Mouse (Mus musculus) liver, embryonic 12.5 days (tissue): ENCODE results near the gene Sp1. TPM values are rescaled to one million over a fixed set of nuclear protein-coding genes. Genes with fewer than 3 reads are reported as not detected.
A peak's percentile ranks its signal among the peaks of the same experiment; 100 is the strongest.

Experiments
- ATAC-seq: fragments of 200-750 bp; cut with Nextera tagmentation; 2 replicates; pipeline ENCODE4 v1.8.0; 2017; ENCODE audit warnings: moderate number of reproducible peaks, mild to moderate bottlenecking, moderate library complexity
- H3K27ac ChIP-seq: fragments of 300-500 bp; sonication (generic); 2 replicates; pipeline ENCODE4 v1.5.1; 2016; ENCODE audit warnings: mild to moderate bottlenecking
- H3K27me3 ChIP-seq: fragments of 300-500 bp; sonication (generic); replicated peaks from 2 replicates; pipeline ENCODE4 v1.6.1; 2016; ENCODE audit warnings: mild to moderate bottlenecking, moderate library complexity
- H3K36me3 ChIP-seq: fragments of 300-500 bp; sonication (generic); 2 replicates; pipeline ENCODE4 v1.6.1; 2016; ENCODE audit warnings: mild to moderate bottlenecking, moderate library complexity
- H3K4me1 ChIP-seq: fragments of 300-500 bp; sonication (generic); 2 replicates; pipeline ENCODE4 v1.6.1; 2016
- H3K4me2 ChIP-seq: fragments of 300-500 bp; sonication (generic); 2 replicates; pipeline ENCODE4 v1.6.1; 2016; ENCODE audit warnings: mild to moderate bottlenecking, moderate library complexity
- H3K4me3 ChIP-seq: fragments of 300-500 bp; sonication (generic); 2 replicates; pipeline ENCODE4 v1.5.1; 2016; ENCODE audit warnings: mild to moderate bottlenecking, moderate library complexity
- H3K9ac ChIP-seq: fragments of 300-500 bp; sonication (generic); 2 replicates; pipeline ENCODE4 v1.6.1; 2016; ENCODE audit warnings: mild to moderate bottlenecking, moderate library complexity
- H3K9me3 ChIP-seq: fragments of 300-500 bp; sonication (generic); replicated peaks from 2 replicates; pipeline ENCODE4 v1.6.1; 2016; ENCODE audit warnings: mild to moderate bottlenecking, moderate library complexity
- WGBS: fragments of 180-500 bp; shearing (Covaris S2); methylation state at CpG from one replicate; pipeline ENCODE4 v1.1.7; 2016; ENCODE audit not compliant: insufficient replicate concordance; 5-methylcytosine and 5-hydroxymethylcytosine counted together
- polyA plus RNA-seq: library from polyadenylated mRNA; unstranded; fragments of >200 nt; fragmentation: Nextera tagmentation; extraction: Ambion mirVana; gene quantifications from 2 replicates; pipeline ENCODE4 v1.2.1, GENCODE M21; 2016

Sp1 gene
- polyA plus RNA-seq, 1 experiment from 2014 or later = 5.1 TPM

DNA sequence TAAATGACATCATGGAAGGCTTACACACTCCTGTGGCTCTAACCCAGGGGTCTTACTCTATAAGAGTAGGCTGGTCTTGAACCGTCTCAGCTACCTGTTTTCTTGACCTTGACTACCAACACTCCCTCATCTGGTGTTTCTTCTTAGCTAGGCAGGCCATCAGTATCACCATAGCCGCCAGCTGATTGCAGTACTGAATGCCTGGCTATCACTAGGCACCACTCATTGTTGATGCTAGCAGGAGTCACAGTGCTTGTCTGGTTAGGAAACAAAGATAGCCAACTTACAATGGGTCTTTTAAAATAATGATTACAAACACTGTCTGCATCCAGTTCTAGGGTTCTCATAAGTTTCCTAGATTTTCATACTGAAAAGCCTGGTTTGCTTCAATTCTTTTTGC, 4.7 kb upstream of the Sp1 start:
- Histone ChIP-seq H3K27ac (peak overlapping the region; percentile 89), H3K36me3 (no peaks in the 10 kb centered on the region), H3K27me3 (no peaks in the 10 kb centered on the region), H3K4me3 (no peak overlapping the region), H3K9me3 (no peaks in the 10 kb centered on the region), H3K9ac (no peak overlapping the region), H3K4me2 (no peak overlapping the region), H3K4me1 (peaks cover 55% of the 10 kb centered on the region)
- 32% methylated on average over 2 of the region's 2 CpGs for WGBS
- ATAC-seq = no peak

- Histone ChIP-seq H3K27ac (0 out of 2 replicates have a peak overlapping the region, but pooled peaks have one; percentile 89), H3K4me2 (no peak overlapping the region), H3K4me1 (peaks cover 56% of the 10 kb centered on the region), H3K4me3 (no peak overlapping the region), H3K36me3 (peaks cover 3% of the 10 kb centered on the region; the same call in 1 of the 2 replicates), H3K9ac (no peak overlapping the region), H3K9me3 (no peaks in the 10 kb centered on the region), H3K27me3 (no peaks in the 10 kb centered on the region)
- no peak for ATAC-seq
- WGBS = 98% methylated on average over 3 of the region's 3 CpGs
These were observed 3.7 kb upstream of the Sp1 start for GRCm38 (mm10) chr15:102402210-102402609.

DNA sequence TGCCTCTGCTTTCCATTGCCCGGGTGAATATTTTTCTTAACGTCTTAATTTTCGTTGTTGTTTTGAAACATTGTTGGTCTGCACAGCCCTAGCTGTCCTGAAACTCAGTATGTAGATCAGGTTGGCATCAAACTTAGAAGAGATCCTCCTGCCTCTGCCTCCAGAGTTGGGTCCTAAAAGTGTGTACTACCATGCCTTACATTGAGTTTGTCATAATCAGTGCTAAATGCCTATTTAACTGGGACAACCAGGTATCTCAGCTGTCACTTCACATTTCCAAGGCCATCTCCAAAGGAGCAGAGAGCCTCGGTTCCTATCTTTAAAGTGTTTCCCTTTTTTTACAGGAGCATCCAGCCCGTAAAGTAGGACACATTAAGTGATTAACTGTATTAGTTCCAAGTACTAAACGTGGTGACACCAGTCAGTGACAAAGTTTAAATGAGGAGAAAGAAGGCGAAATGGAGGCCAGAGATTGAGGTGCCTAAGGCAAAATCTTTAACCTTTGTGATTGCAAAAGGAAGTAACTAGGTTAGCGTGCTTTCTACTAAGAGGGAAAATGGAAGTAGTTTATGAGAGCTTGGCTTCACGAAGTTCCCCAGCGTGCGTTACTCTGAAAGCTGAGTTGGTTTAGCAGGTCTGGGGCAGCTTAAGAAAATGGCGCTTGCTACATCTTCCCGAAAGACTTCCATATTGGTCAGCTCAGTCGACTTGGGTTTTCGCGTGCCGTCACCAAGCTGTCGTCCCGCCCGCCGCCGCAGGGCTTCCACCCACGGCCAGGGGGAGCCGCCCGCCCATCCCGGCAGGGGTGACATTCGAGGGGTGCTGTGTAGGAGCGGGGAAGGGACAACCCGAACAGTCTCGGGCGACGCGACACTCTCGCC, 1.1 kb upstream of the Sp1 start:
- 14% methylated on average over 34 of the region's 34 CpGs for WGBS
- H3K4me1 ChIP-seq = peaks cover 71% of the 10 kb centered on the region
- no peaks in the 10 kb centered on the region for H3K27me3 ChIP-seq
- peak overlapping the region; percentile 98 for H3K27ac ChIP-seq
- peak overlapping the region; percentile 79 for H3K9ac ChIP-seq
- H3K4me2 ChIP-seq = peak overlapping the region; percentile 81
- H3K9me3 ChIP-seq = no peaks in the 10 kb centered on the region
- H3K36me3 ChIP-seq = peaks cover 27% of the 10 kb centered on the region
- H3K4me3 ChIP-seq = peak overlapping the region; percentile 91
- ATAC-seq = peak; percentile 27

DNA sequence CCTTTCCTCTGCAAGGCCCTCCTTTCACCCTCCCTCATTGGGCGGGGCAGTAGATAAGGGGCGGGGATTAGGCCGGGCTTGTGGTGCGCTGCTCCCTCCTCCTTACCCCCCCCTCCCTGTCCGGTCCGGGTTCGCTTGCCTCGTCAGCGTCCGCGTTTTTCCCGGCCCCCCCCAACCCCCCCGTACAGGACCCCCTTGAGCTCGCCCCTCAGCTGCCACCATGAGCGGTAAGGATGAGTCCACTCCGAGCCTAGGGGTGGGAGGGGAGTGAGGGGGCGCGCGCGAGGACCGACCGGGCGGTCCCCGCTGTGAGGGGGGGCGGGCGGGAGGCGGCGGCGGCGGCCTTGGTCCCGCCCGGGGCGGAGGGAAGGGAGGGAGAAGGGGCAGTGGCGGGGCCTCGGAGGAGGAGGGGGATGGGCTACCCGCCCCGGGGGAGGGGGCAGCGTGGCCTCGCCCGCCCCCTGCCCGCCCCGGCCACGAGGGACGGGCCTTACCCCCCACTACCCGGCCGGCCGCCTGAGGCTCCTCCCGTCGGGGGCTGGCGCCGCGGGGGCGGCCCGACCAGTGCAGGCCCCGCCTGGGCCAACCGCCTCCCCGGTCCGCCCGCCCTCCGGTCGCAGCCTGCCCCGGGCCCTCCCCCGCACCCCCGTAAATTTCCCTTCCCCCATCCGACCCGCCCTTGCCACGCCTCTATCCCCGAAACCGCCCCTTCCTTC, 411 bp downstream of the Sp1 start:
- Histone ChIP-seq H3K9me3 (no peaks in the 10 kb centered on the region), H3K9ac (peak overlapping the region; percentile 95), H3K27ac (peak overlapping the region; percentile 98), H3K4me1 (peaks cover 71% of the 10 kb centered on the region), H3K36me3 (peaks cover 41% of the 10 kb centered on the region), H3K4me3 (peak overlapping the region; percentile 91), H3K4me2 (peak overlapping the region; percentile 72), H3K27me3 (no peaks in the 10 kb centered on the region)
- WGBS = under 1% methylated on average over 48 of the region's 69 CpGs
- ATAC-seq = peak; percentile 28

DNA sequence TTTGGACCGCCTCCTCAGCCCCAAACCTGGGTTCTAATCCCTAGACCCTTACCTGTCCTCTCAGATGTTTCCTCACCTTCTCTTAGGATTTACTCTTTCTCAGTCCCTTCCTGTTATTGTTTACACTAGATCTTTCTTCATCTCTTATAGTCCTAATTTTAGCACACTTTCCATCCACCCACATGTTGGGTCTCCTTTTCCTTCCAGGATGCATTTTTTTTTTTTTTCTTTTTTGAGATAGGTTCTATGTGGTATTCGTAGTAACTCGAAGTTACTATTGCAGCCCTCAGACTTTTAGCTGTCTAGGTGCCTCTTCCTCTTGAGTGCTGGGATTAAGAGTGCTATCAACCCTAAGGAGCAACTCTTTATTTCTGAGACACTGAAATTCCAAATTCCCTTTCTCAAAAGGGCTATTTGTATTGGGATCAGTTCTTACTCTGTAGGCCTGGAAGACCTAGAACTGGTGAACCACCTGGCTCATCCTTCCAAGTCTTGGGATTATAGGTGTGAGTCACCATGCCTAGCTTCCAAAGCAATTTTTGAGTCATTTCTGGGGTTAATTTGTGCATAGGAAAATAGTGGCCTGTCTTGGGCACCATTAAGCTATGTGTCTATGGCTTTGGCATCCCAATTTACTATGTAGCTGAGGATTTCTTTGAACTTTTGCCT, 1.1 kb downstream of the Sp1 start:
- peak overlapping the region; percentile 72 for H3K4me2 ChIP-seq
- ATAC-seq = no peak
- peak overlapping the region; percentile 91 for H3K4me3 ChIP-seq
- H3K4me1 ChIP-seq = peaks cover 71% of the 10 kb centered on the region
- WGBS = 4% methylated on average over 3 of the region's 3 CpGs
- H3K9me3 ChIP-seq = no peaks in the 10 kb centered on the region
- peak overlapping the region; percentile 98 for H3K27ac ChIP-seq
- peak overlapping the region; percentile 95 for H3K9ac ChIP-seq
- H3K27me3 ChIP-seq = no peaks in the 10 kb centered on the region
- H3K36me3 ChIP-seq = peaks cover 48% of the 10 kb centered on the region

- 93% methylated on average over 10 of the region's 10 CpGs for WGBS
- Histone ChIP-seq H3K36me3 (peaks cover 57% of the 10 kb centered on the region), H3K4me1 (peaks cover 71% of the 10 kb centered on the region), H3K27me3 (no peaks in the 10 kb centered on the region), H3K9me3 (no peaks in the 10 kb centered on the region), H3K4me2 (peak overlapping the region; percentile 72), H3K27ac (0 out of 2 replicates have a peak overlapping the region, but pooled peaks have one; percentile 15), H3K9ac (peak overlapping the region; percentile 95; the same call in 1 of the 2 replicates), H3K4me3 (no peak overlapping the region)
- ATAC-seq = no peak
These were observed 2.0 kb downstream of the Sp1 start for GRCm38 (mm10) chr15:102407681-102408557.

DNA sequence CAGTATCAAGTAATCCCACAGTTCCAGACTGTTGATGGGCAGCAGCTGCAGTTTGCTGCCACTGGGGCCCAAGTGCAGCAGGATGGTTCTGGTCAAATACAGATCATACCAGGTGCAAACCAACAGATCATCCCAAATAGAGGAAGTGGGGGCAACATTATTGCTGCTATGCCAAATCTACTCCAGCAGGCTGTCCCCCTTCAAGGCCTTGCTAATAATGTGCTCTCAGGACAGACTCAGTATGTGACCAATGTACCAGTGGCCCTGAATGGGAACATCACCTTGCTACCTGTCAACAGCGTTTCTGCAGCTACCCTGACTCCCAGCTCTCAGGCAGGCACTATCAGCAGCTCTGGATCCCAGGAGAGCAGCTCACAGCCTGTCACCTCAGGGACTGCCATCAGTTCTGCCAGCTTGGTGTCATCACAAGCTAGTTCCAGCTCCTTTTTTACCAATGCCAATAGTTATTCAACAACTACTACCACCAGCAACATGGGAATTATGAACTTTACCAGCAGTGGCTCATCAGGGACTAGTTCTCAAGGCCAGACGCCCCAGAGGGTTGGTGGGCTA, 2.7 kb downstream of the Sp1 start:
- 61% methylated on average over 2 of the region's 2 CpGs for WGBS
- Histone ChIP-seq H3K9me3 (no peaks in the 10 kb centered on the region), H3K9ac (peak overlapping the region; percentile 41; the same call in 1 of the 2 replicates), H3K27ac (0 out of 2 replicates have a peak overlapping the region, but pooled peaks have one; percentile 1), H3K4me1 (peaks cover 70% of the 10 kb centered on the region), H3K4me2 (peak overlapping the region; percentile 48), H3K27me3 (no peaks in the 10 kb centered on the region), H3K36me3 (peaks cover 64% of the 10 kb centered on the region), H3K4me3 (peak overlapping the region; percentile 9; the same call in 1 of the 2 replicates)
- no peak for ATAC-seq

GRCm38 (mm10) chr15:102409286-102409685, 3.3 kb downstream of the Sp1 start:
- H3K4me3 ChIP-seq = peak overlapping the region; percentile 18; the same call in 1 of the 2 replicates
- no peak overlapping the region for H3K27ac ChIP-seq
- no peaks in the 10 kb centered on the region for H3K9me3 ChIP-seq
- peak overlapping the region; percentile 41 for H3K9ac ChIP-seq
- H3K4me1 ChIP-seq = peaks cover 65% of the 10 kb centered on the region
- no peak for ATAC-seq
- peaks cover 71% of the 10 kb centered on the region for H3K36me3 ChIP-seq
- 83% methylated on average over 3 of the region's 3 CpGs for WGBS
- peak overlapping the region; percentile 48 for H3K4me2 ChIP-seq
- H3K27me3 ChIP-seq = no peaks in the 10 kb centered on the region

DNA sequence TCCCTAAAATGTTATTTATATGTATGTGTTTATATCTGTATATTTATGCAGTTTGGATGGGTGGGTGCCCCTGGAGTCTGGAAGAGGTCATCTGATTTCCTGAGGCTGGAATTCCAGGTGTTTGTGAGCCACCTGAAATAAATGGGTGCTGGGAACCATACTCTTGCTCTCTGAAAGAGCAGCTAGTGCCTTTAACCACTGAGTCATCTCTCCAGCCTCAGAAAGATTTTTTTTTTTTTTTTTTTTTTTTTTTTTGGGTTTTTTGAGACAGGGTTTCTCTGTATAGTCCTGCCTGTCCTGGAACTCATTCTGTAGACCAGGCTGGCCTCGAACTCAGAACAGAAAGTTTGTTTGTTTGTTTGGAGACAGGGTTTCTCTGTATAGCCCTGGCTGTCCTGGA, 5.1 kb downstream of the Sp1 start:
- WGBS = 54% methylated on average over 1 of the region's 1 CpGs
- Histone ChIP-seq H3K4me3 (peak overlapping the region; percentile 18), H3K27ac (no peak overlapping the region), H3K9ac (peak overlapping the region; percentile 46; the same call in 1 of the 2 replicates), H3K4me1 (peaks cover 58% of the 10 kb centered on the region), H3K9me3 (no peaks in the 10 kb centered on the region), H3K4me2 (peak overlapping the region; percentile 48), H3K27me3 (no peaks in the 10 kb centered on the region), H3K36me3 (peaks cover 86% of the 10 kb centered on the region)
- no peak for ATAC-seq

GRCm38 (mm10) chr15:102413687-102414086, 7.7 kb downstream of the Sp1 start:
- Histone ChIP-seq H3K36me3 (peaks cover 88% of the 10 kb centered on the region), H3K4me2 (no peak overlapping the region), H3K4me3 (no peak overlapping the region), H3K27me3 (no peaks in the 10 kb centered on the region), H3K9ac (no peak overlapping the region), H3K27ac (no peak overlapping the region), H3K9me3 (no peaks in the 10 kb centered on the region), H3K4me1 (peaks cover 37% of the 10 kb centered on the region)
- no peak for ATAC-seq

DNA sequence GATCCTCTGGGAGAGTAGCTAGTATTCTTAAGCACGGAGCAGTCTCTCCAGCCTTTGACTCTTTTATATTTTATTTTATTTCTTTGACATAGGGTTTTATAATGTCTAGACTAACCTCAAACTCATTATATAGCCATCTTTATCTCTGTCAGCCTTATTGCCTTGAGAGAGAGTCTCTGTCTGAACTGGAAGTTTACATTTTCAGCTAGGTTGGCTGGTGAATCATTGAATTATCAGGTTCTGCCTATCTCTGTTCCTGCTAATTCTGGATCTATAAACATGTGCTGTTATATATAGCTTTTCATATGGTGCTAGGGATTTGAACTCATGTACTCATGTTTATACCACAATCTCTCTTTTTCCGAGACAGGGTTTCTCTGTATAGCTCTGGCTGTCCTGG, 11.6 kb downstream of the Sp1 start:
- H3K27me3 ChIP-seq = no peaks in the 10 kb centered on the region
- peaks cover 77% of the 10 kb centered on the region for H3K36me3 ChIP-seq
- 0 out of 2 replicates have a peak, but pooled peaks cover 5% of the 10 kb centered on the region for H3K4me1 ChIP-seq
- ATAC-seq = no peak
- H3K9me3 ChIP-seq = no peaks in the 10 kb centered on the region
- no peak overlapping the region; the same call in 1 of the 2 replicates for H3K9ac ChIP-seq
- no peak overlapping the region for H3K27ac ChIP-seq
- 78% methylated on average over 2 of the region's 2 CpGs for WGBS
- H3K4me3 ChIP-seq = no peak overlapping the region
- H3K4me2 ChIP-seq = no peak overlapping the region
